Mouse (Mus musculus) kidney, embryonic 16.5 days (tissue): ENCODE results near the gene Sigirr. TPM values are rescaled to one million over a fixed set of nuclear protein-coding genes. Genes with fewer than 3 reads are reported as not detected.
A peak's percentile ranks its signal among the peaks of the same experiment; 100 is the strongest.

Experiments used
- ATAC-seq: fragments of 200-750 bp; cut with Nextera tagmentation; 2 replicates; pipeline ENCODE4 v1.8.0; 2017; ENCODE audit warnings: moderate TSS enrichment; ENCODE audit not compliant: low FRiP score, low TSS enrichment
- H3K27ac ChIP-seq: fragments of 300-500 bp; sonication (generic); 2 replicates; pipeline ENCODE4 v1.5.1; 2014; ENCODE audit warnings: low read length
- H3K27me3 ChIP-seq: fragments of 300-500 bp; sonication (generic); 2 replicates; pipeline ENCODE4 v1.6.1; 2014; ENCODE audit warnings: low read length, control low read depth, mixed read lengths; ENCODE audit not compliant: insufficient read depth
- H3K36me3 ChIP-seq: fragments of 300-500 bp; sonication (generic); 2 replicates; pipeline ENCODE4 v1.6.1; 2014; ENCODE audit warnings: low read length, control low read depth, mixed read lengths; ENCODE audit not compliant: insufficient read depth
- H3K4me1 ChIP-seq: fragments of 300-500 bp; sonication (generic); 2 replicates; pipeline ENCODE4 v1.6.1; 2014; ENCODE audit warnings: low read length, control low read depth, mixed read lengths; ENCODE audit not compliant: insufficient read depth
- H3K4me2 ChIP-seq: fragments of 300-500 bp; sonication (generic); replicated peaks from 2 replicates; pipeline ENCODE4 v1.6.1; 2014; ENCODE audit warnings: low read depth, low read length
- H3K4me3 ChIP-seq: fragments of 300-500 bp; sonication (generic); 2 replicates; pipeline ENCODE4 v1.5.1; 2014; ENCODE audit warnings: mild to moderate bottlenecking, low read length
- H3K9ac ChIP-seq: fragments of 300-500 bp; sonication (generic); replicated peaks from 2 replicates; pipeline ENCODE4 v1.6.1; 2014; ENCODE audit warnings: low read length
- H3K9me3 ChIP-seq: fragments of 300-500 bp; sonication (generic); 2 replicates; pipeline ENCODE4 v1.6.1; 2016; ENCODE audit warnings: low read length, control low read depth
- WGBS: fragments of 180-500 bp; shearing (Covaris S2); extraction: QIAGEN DNeasy Blood & Tissue Kit; methylation state at CpG from one replicate; pipeline ENCODE4 v1.1.7; 2014; 5-methylcytosine and 5-hydroxymethylcytosine counted together
- polyA plus RNA-seq: library from polyadenylated mRNA; unstranded; fragments of >200 nt; fragmentation: Nextera tagmentation; extraction: Ambion mirVana; gene quantifications from 2 replicates; pipeline ENCODE4 v1.2.1, GENCODE M21; 2015

Gene Sigirr
- polyA plus RNA-seq, 1 experiment from 2014 or later: 45.2 TPM

- Histone ChIP-seq H3K9ac (no peak overlapping the region), H3K4me3 (no peak overlapping the region), H3K27ac (no peak overlapping the region), H3K9me3 (no peaks in the 10 kb centered on the region), H3K4me1 (peaks cover 10% of the 10 kb centered on the region; the same call in 1 of the 2 replicates), H3K4me2 (no peak overlapping the region), H3K36me3 (no peaks in the 10 kb centered on the region), H3K27me3 (no peaks in the 10 kb centered on the region)
- WGBS: 87% methylated on average over 6 of the region's 6 CpGs
- no peak for ATAC-seq
Measured at GRCm38 (mm10) chr7:141056976-141057375, 43.4 kb downstream of the Sigirr start.

- no peaks in the 10 kb centered on the region for H3K36me3 ChIP-seq
- no peak overlapping the region for H3K4me3 ChIP-seq
- ATAC-seq: no peak
- H3K9ac ChIP-seq: no peak overlapping the region
- no peak overlapping the region for H3K4me2 ChIP-seq
- peaks cover 5% of the 10 kb centered on the region; the same call in 1 of the 2 replicates for H3K4me1 ChIP-seq
- H3K9me3 ChIP-seq: no peaks in the 10 kb centered on the region
- H3K27me3 ChIP-seq: no peaks in the 10 kb centered on the region
- no peak overlapping the region for H3K27ac ChIP-seq
- WGBS: 86% methylated on average over 4 of the region's 4 CpGs
Measured at GRCm38 (mm10) chr7:141055785-141056184, 44.6 kb downstream of the Sigirr start.

- Histone ChIP-seq H3K27ac (no peak overlapping the region), H3K9me3 (no peaks in the 10 kb centered on the region), H3K4me1 (peaks cover 9% of the 10 kb centered on the region; the same call in 1 of the 2 replicates), H3K27me3 (no peaks in the 10 kb centered on the region), H3K9ac (no peak overlapping the region), H3K4me2 (no peak overlapping the region), H3K4me3 (no peak overlapping the region), H3K36me3 (no peaks in the 10 kb centered on the region)
- no peak for ATAC-seq
- 83% methylated on average over 2 of the region's 2 CpGs for WGBS
Measured at GRCm38 (mm10) chr7:141052421-141052820, 48.0 kb downstream of the Sigirr start.

GRCm38 (mm10) chr7:141052016-141052415 lies 48.4 kb downstream of the Sigirr start:
- Histone ChIP-seq H3K4me1 (peaks cover 13% of the 10 kb centered on the region; the same call in 1 of the 2 replicates), H3K36me3 (no peaks in the 10 kb centered on the region), H3K9me3 (no peaks in the 10 kb centered on the region), H3K4me2 (no peak overlapping the region), H3K9ac (no peak overlapping the region), H3K27ac (no peak overlapping the region), H3K4me3 (no peak overlapping the region), H3K27me3 (no peaks in the 10 kb centered on the region)
- ATAC-seq: no peak
- WGBS: 85% methylated on average over 4 of the region's 4 CpGs

GRCm38 (mm10) chr7:141051060-141051685 lies 49.2 kb downstream of the Sigirr start:
- Histone ChIP-seq H3K27me3 (no peaks in the 10 kb centered on the region), H3K9me3 (no peaks in the 10 kb centered on the region), H3K4me3 (no peak overlapping the region), H3K9ac (no peak overlapping the region), H3K27ac (no peak overlapping the region), H3K36me3 (no peaks in the 10 kb centered on the region), H3K4me2 (no peak overlapping the region), H3K4me1 (peaks cover 19% of the 10 kb centered on the region; the same call in 1 of the 2 replicates)
- ATAC-seq: no peak
- WGBS: 70% methylated on average over 17 of the region's 17 CpGs

GRCm38 (mm10) chr7:141049326-141049725 lies 51.0 kb downstream of the Sigirr start:
- WGBS: 66% methylated on average over 2 of the region's 2 CpGs
- no peaks in the 10 kb centered on the region for H3K9me3 ChIP-seq
- H3K9ac ChIP-seq: no peak overlapping the region
- H3K27ac ChIP-seq: no peak overlapping the region
- no peak overlapping the region for H3K4me2 ChIP-seq
- no peak overlapping the region for H3K4me3 ChIP-seq
- no peaks in the 10 kb centered on the region for H3K27me3 ChIP-seq
- ATAC-seq: no peak
- H3K4me1 ChIP-seq: peaks cover 19% of the 10 kb centered on the region; the same call in 1 of the 2 replicates
- H3K36me3 ChIP-seq: no peaks in the 10 kb centered on the region

GRCm38 (mm10) chr7:141048226-141049218 lies 51.9 kb downstream of the Sigirr start:
- no peaks in the 10 kb centered on the region for H3K27me3 ChIP-seq
- peak overlapping the region; percentile 86 for H3K4me2 ChIP-seq
- ATAC-seq: peak; percentile 90
- peak overlapping the region; percentile 43 for H3K4me3 ChIP-seq
- no peaks in the 10 kb centered on the region for H3K9me3 ChIP-seq
- H3K9ac ChIP-seq: peak overlapping the region; percentile 65
- peak overlapping the region; percentile 95 for H3K27ac ChIP-seq
- 8% methylated on average over 21 of the region's 21 CpGs for WGBS
- H3K4me1 ChIP-seq: peaks cover 19% of the 10 kb centered on the region; the same call in 1 of the 2 replicates
- H3K36me3 ChIP-seq: no peaks in the 10 kb centered on the region

- peak overlapping the region; percentile 86 for H3K4me2 ChIP-seq
- no peaks in the 10 kb centered on the region for H3K36me3 ChIP-seq
- H3K9me3 ChIP-seq: no peaks in the 10 kb centered on the region
- 5% methylated on average over 14 of the region's 19 CpGs for WGBS
- peak overlapping the region; percentile 43 for H3K4me3 ChIP-seq
- peaks cover 19% of the 10 kb centered on the region; the same call in 1 of the 2 replicates for H3K4me1 ChIP-seq
- peak overlapping the region; percentile 65 for H3K9ac ChIP-seq
- H3K27me3 ChIP-seq: no peaks in the 10 kb centered on the region
- peak overlapping the region; percentile 95 for H3K27ac ChIP-seq
- peak; percentile 93 for ATAC-seq
Measured at GRCm38 (mm10) chr7:141047581-141048225, 52.7 kb downstream of the Sigirr start.

- 55% methylated on average over 6 of the region's 6 CpGs for WGBS
- Histone ChIP-seq H3K4me2 (peak overlapping the region; percentile 86), H3K36me3 (no peaks in the 10 kb centered on the region), H3K9ac (0 out of 2 replicates have a peak overlapping the region, but pooled peaks have one; percentile 5), H3K27ac (peak overlapping the region; percentile 89), H3K27me3 (no peaks in the 10 kb centered on the region), H3K4me3 (no peak overlapping the region), H3K4me1 (peaks cover 19% of the 10 kb centered on the region; the same call in 1 of the 2 replicates), H3K9me3 (no peaks in the 10 kb centered on the region)
- peak; percentile 33; the same call in 1 of the 2 replicates for ATAC-seq
Measured at GRCm38 (mm10) chr7:141046931-141047580, 53.3 kb downstream of the Sigirr start.
